Mouse (Mus musculus) CH12.LX (cell line): ENCODE data around the gene Tnfrsf9.

Source experiments
- CTCF ChIP-seq, 2 experiments: IDR thresholded peaks in 1 of 2; conservative IDR thresholded peaks in 1 of 2; 2 replicates each; pipeline ENCODE4 v1.5.1; 2011 to 2012; ENCODE audit warnings: low read depth in 2 of 2, low read length in 2 of 2, improper control_type of control experiment in 1 of 2, inconsistent platforms in 1 of 2, mild to moderate bottlenecking in 1 of 2, moderate library complexity in 1 of 2
- IRF4 ChIP-seq: IDR thresholded peaks from 2 replicates; pipeline ENCODE4 v1.6.1; 2014; ENCODE audit warnings: low read depth, mild to moderate bottlenecking, inconsistent platforms, low read length, improper control_type of control experiment
- MAFK ChIP-seq: IDR thresholded peaks from 2 replicates; pipeline ENCODE4 v1.6.1; 2011; ENCODE audit warnings: low read length, improper control_type of control experiment; ENCODE audit not compliant: insufficient replicate concordance
- MXI1 ChIP-seq: IDR thresholded peaks from 2 replicates; pipeline ENCODE4 v1.6.1; 2011; ENCODE audit warnings: mild to moderate bottlenecking, low read depth, low read length, improper control_type of control experiment
- POLR2A ChIP-seq: IDR thresholded peaks from 2 replicates; pipeline ENCODE4 v1.6.1; 2011; ENCODE audit warnings: low read depth, mild to moderate bottlenecking, improper control_type of control experiment, low read length
- SMC3 ChIP-seq: IDR thresholded peaks from 2 replicates; pipeline ENCODE4 v1.6.1; 2011; ENCODE audit warnings: low read depth, low read length, improper control_type of control experiment
- USF2 ChIP-seq: conservative IDR thresholded peaks from 2 replicates; pipeline ENCODE4 v1.6.1; 2011; ENCODE audit warnings: low read depth, low read length, improper control_type of control experiment
- ZKSCAN1 ChIP-seq: IDR thresholded peaks from 2 replicates; pipeline ENCODE4 v1.6.1; 2012; ENCODE audit warnings: low read depth, inconsistent platforms, low read length, improper control_type of control experiment, borderline replicate concordance

DNA sequence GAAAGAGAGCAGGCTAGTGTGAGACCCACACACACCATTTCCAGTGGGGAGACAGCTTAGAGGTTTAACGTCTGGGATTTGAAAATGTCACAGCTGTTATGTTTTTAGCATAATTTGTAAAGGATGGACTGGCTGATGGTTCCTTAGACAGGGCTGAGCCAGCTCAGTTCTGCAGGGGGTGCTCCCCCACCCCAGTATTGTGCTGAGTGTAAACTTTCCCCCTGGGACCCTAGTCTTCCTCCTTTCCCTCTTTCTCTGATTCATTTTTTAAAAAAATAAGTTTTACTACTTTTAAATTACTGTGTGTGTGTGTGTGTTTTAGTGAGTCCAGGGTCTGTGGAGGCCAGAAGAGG lies 42.7 kb downstream of the Tnfrsf9 start:
- TF ChIP-seq POLR2A (no peak), ZKSCAN1 (no peak), USF2 (no peak), MXI1 (no peak), CTCF (conservative IDR thresholded peaks at IDR 0.05 in 1 of 2, IDR thresholded peaks at IDR 0.05 in 1 of 2; ENCODE audit: low read depth in 2 of 2, low read length in 2 of 2) (no peak), SMC3 (no peak), MAFK (no peak), IRF4 (no peak)
